Mouse (Mus musculus): ENCODE measurements around the gene Fgfr2. TPM values are rescaled to one million over a fixed set of nuclear protein-coding genes. Genes with fewer than 3 reads are reported as not detected.

The Fgfr2 gene
- polyA plus RNA-seq, 1 experiment from 2014 or later = not detected

GRCm38 (mm10) chr7:132559138-132559766 lies 563.9 kb downstream of the Fgfr2 start:
- Histone ChIP-seq H3K36me3 (ENCODE audit: inconsistent target) (peaks cover 69% of the 10 kb centered on the region), H3K4me3 (ENCODE audit: inconsistent target) (no peak overlapping the region), H3K79me2 (ENCODE audit: inconsistent target) (no peaks in the 10 kb centered on the region), H3K27ac (no peak overlapping the region)
- WGBS (ENCODE audit: missing documents) = 100% methylated on average over 3 of the region's 3 CpGs

GRCm38 (mm10) chr7:132558141-132558736 lies 564.9 kb downstream of the Fgfr2 start:
- Histone ChIP-seq H3K27ac (no peak overlapping the region), H3K4me3 (ENCODE audit: inconsistent target) (no peak overlapping the region), H3K79me2 (ENCODE audit: inconsistent target) (no peaks in the 10 kb centered on the region), H3K36me3 (ENCODE audit: inconsistent target) (peaks cover 60% of the 10 kb centered on the region)
- WGBS (ENCODE audit: missing documents) = 93% methylated on average over 7 of the region's 7 CpGs

DNA sequence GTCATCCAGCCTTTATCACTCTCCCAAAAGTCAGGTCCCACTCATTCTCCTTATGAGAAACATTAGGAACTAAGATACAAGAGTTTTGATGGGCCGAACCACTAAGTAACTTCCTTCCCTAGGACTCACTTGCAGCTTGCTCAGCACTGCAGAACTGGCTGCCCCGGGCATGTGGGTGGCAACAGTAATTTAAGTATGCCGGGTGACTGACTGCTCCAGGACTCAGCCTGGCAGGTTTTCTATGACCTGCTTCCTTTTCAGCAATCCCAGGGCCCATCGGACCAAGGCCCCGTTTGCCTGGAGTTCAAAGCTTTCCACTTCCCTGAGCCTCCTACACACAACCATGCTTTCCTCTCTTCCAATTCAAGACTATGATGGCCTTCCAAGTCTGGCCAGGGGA lies 566.6 kb downstream of the Fgfr2 start:
- H3K27ac ChIP-seq = no peak overlapping the region
- H3K79me2 ChIP-seq (ENCODE audit: inconsistent target) = no peaks in the 10 kb centered on the region
- no peak overlapping the region for H3K4me3 ChIP-seq (ENCODE audit: inconsistent target)
- 78% methylated on average over 5 of the region's 5 CpGs for WGBS (ENCODE audit: missing documents)
- peaks cover 44% of the 10 kb centered on the region for H3K36me3 ChIP-seq (ENCODE audit: inconsistent target)

DNA sequence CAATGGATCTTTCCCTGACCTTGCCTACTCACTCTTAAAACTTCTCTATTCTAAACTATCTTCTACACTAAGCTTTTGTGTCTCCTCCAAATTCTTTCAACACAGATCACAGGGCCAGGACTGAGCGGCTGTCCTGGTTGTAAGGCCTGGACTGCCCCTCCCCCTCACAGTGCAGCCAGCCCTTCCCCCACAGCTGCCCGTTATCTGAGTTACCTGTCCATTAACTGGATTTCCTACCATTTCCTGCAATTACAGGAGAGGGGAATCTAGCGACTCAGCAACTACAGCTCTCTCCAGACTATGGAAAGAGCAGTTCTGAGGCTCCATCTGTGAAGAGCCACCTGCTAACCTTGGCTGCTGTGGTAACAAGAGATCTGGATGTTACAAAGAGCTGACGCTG lies 567.2 kb downstream of the Fgfr2 start:
- peaks cover 37% of the 10 kb centered on the region for H3K36me3 ChIP-seq (ENCODE audit: inconsistent target)
- 89% methylated on average over 4 of the region's 4 CpGs for WGBS (ENCODE audit: missing documents)
- H3K27ac ChIP-seq = no peak overlapping the region
- H3K79me2 ChIP-seq (ENCODE audit: inconsistent target) = no peaks in the 10 kb centered on the region
- no peak overlapping the region for H3K4me3 ChIP-seq (ENCODE audit: inconsistent target)

GRCm38 (mm10) chr7:132554091-132554490 lies 569.1 kb downstream of the Fgfr2 start:
- Histone ChIP-seq H3K36me3 (ENCODE audit: inconsistent target) (peaks cover 19% of the 10 kb centered on the region), H3K79me2 (ENCODE audit: inconsistent target) (no peaks in the 10 kb centered on the region), H3K4me3 (ENCODE audit: inconsistent target) (no peak overlapping the region), H3K27ac (no peak overlapping the region)
- WGBS (ENCODE audit: missing documents) = 78% methylated on average over 2 of the region's 2 CpGs

- Histone ChIP-seq H3K79me2 (ENCODE audit: inconsistent target) (no peaks in the 10 kb centered on the region), H3K27ac (no peak overlapping the region), H3K36me3 (ENCODE audit: inconsistent target) (no peaks in the 10 kb centered on the region), H3K4me3 (ENCODE audit: inconsistent target) (peak overlapping the region; percentile 37)
- under 1% methylated on average over 27 of the region's 27 CpGs for WGBS (ENCODE audit: missing documents)
Observed at GRCm38 (mm10) chr7:132551351-132552126, 571.6 kb downstream of the Fgfr2 start.

- WGBS (ENCODE audit: missing documents) = 96% methylated on average over 3 of the region's 3 CpGs
- H3K27ac ChIP-seq = no peak overlapping the region
- H3K79me2 ChIP-seq (ENCODE audit: inconsistent target) = no peaks in the 10 kb centered on the region
- no peaks in the 10 kb centered on the region for H3K36me3 ChIP-seq (ENCODE audit: inconsistent target)
- H3K4me3 ChIP-seq (ENCODE audit: inconsistent target) = no peak overlapping the region
Observed at GRCm38 (mm10) chr7:132547126-132547525, 576.0 kb downstream of the Fgfr2 start.

- Histone ChIP-seq H3K79me2 (ENCODE audit: inconsistent target) (no peaks in the 10 kb centered on the region), H3K27ac (no peak overlapping the region), H3K36me3 (ENCODE audit: inconsistent target) (no peaks in the 10 kb centered on the region), H3K4me3 (ENCODE audit: inconsistent target) (no peak overlapping the region)
- WGBS (ENCODE audit: missing documents) = 67% methylated on average over 4 of the region's 4 CpGs
Observed at GRCm38 (mm10) chr7:132542427-132542826, 580.7 kb downstream of the Fgfr2 start.

- H3K79me2 ChIP-seq (ENCODE audit: inconsistent target) = no peaks in the 10 kb centered on the region
- 28% methylated on average over 3 of the region's 3 CpGs for WGBS (ENCODE audit: missing documents)
- no peak overlapping the region for H3K27ac ChIP-seq
- no peak overlapping the region for H3K4me3 ChIP-seq (ENCODE audit: inconsistent target)
- H3K36me3 ChIP-seq (ENCODE audit: inconsistent target) = no peaks in the 10 kb centered on the region
Observed at GRCm38 (mm10) chr7:132541566-132541965, 581.6 kb downstream of the Fgfr2 start.

- no peaks in the 10 kb centered on the region for H3K36me3 ChIP-seq (ENCODE audit: inconsistent target)
- H3K79me2 ChIP-seq (ENCODE audit: inconsistent target) = no peaks in the 10 kb centered on the region
- no peak overlapping the region for H3K27ac ChIP-seq
- no peak overlapping the region for H3K4me3 ChIP-seq (ENCODE audit: inconsistent target)
- WGBS (ENCODE audit: missing documents) = 90% methylated on average over 4 of the region's 4 CpGs
Observed at GRCm38 (mm10) chr7:132540597-132540996, 582.6 kb downstream of the Fgfr2 start.

- 81% methylated on average over 3 of the region's 3 CpGs for WGBS (ENCODE audit: missing documents)
- Histone ChIP-seq H3K79me2 (ENCODE audit: inconsistent target) (no peaks in the 10 kb centered on the region), H3K36me3 (ENCODE audit: inconsistent target) (no peaks in the 10 kb centered on the region), H3K27ac (no peak overlapping the region), H3K4me3 (ENCODE audit: inconsistent target) (no peak overlapping the region)
Observed at GRCm38 (mm10) chr7:132529206-132529605, 593.9 kb downstream of the Fgfr2 start.

DNA sequence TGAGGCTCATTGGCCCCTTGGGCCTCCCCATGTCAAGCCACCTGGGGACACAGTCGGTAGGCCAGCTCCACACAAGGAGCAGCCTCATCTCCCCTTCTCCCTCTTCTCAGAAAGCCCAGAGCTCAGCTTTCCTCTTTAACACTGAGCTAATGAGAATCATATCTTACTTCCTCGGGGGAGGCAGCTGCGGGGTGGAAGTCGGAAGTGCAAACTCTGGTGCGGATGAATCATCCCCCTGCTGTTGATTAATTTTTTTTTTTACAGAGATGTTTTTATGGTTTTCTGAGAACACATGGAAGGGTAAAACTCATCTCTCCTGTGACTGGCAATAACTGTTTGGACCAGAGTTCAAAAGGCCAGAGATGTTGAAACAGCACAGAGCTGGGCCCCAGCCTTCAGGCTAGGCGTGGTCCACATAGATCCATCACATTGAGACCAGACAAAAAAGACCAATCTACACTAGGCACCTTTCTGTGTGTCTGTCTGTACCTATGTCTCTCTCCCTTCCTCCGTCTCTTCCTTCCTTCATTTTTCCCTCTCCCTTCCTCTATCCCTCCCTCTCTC lies 609.6 kb downstream of the Fgfr2 start:
- Histone ChIP-seq H3K27ac (no peak overlapping the region), H3K36me3 (ENCODE audit: inconsistent target) (no peaks in the 10 kb centered on the region), H3K79me2 (ENCODE audit: inconsistent target) (no peaks in the 10 kb centered on the region), H3K4me3 (ENCODE audit: inconsistent target) (no peak overlapping the region)
- WGBS (ENCODE audit: missing documents) = 89% methylated on average over 7 of the region's 7 CpGs

DNA sequence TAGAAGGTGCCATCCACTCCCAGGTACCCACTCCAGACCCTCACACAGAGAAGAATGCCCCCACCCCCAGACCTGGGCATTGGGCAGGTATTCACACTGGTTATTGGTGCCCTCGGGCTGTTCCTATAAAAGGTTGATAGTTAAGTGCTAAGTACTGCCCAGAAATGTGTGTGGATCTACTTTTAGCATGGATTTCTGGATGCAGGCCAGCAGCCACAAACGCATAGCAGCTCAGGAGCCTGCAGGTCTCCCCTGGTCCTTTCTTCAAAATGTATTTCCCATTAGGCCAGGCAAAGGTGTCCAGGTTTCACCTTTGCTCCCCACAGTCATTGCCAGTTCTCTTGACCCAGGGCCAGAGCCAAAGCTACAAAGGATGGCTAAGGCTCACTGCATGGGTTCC lies 614.0 kb downstream of the Fgfr2 start:
- WGBS (ENCODE audit: missing documents) = 84% methylated on average over 2 of the region's 2 CpGs
- Histone ChIP-seq H3K4me3 (ENCODE audit: inconsistent target) (no peak overlapping the region), H3K27ac (no peak overlapping the region), H3K36me3 (ENCODE audit: inconsistent target) (no peaks in the 10 kb centered on the region), H3K79me2 (ENCODE audit: inconsistent target) (no peaks in the 10 kb centered on the region)

DNA sequence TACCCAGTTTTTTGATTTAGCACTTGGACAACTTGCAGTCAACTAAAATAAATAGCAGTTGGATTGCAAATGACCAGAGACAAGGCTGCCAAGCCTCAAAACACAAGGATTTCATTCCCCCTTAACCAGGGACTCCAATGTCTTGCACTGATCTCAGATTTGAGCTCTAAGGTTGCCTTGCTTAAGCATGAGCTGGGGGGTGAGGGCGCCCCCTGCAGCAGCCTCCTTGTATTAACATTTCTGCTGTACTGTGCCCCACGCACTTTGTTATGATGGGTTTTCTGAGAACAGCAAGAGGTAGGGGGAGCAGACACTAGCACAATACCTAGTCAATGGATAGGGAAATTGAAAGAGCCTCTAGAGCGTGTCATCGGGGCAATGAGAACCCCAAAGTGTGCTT lies 615.8 kb downstream of the Fgfr2 start:
- 47% methylated on average over 4 of the region's 4 CpGs for WGBS (ENCODE audit: missing documents)
- Histone ChIP-seq H3K36me3 (ENCODE audit: inconsistent target) (no peaks in the 10 kb centered on the region), H3K79me2 (ENCODE audit: inconsistent target) (no peaks in the 10 kb centered on the region), H3K4me3 (ENCODE audit: inconsistent target) (no peak overlapping the region), H3K27ac (no peak overlapping the region)

GRCm38 (mm10) chr7:132506226-132506625 lies 616.9 kb downstream of the Fgfr2 start:
- 72% methylated on average over 5 of the region's 5 CpGs for WGBS (ENCODE audit: missing documents)
- H3K27ac ChIP-seq = no peak overlapping the region
- H3K79me2 ChIP-seq (ENCODE audit: inconsistent target) = no peaks in the 10 kb centered on the region
- no peaks in the 10 kb centered on the region for H3K36me3 ChIP-seq (ENCODE audit: inconsistent target)
- H3K4me3 ChIP-seq (ENCODE audit: inconsistent target) = no peak overlapping the region

All from macrophage (primary cell).